Mouse (Mus musculus): ENCODE results near the gene Prr5. TPM values are rescaled to one million over a fixed set of nuclear protein-coding genes. Genes with fewer than 3 reads are reported as not detected.
A peak's percentile ranks its signal among the peaks of the same experiment; 100 is the strongest.

Gene Prr5
- polyA plus RNA-seq, 1 experiment from 2014 or later = 4.3 TPM

GRCm38 (mm10) chr15:84741573-84741972 lies 72.2 kb downstream of the Prr5 start:
- ATAC-seq = 0 out of 2 replicates have a peak, but pooled peaks have one; percentile 31
- Histone ChIP-seq H3K9ac (replicated peaks) (no peak overlapping the region), H3K36me3 (replicated peaks; ENCODE audit: insufficient read depth, low read length) (no peaks in the 10 kb centered on the region), H3K9me3 (ENCODE audit: low read length) (no peaks in the 10 kb centered on the region), H3K4me3 (ENCODE audit: low read depth, low read length) (no peak overlapping the region), H3K27ac (ENCODE audit: low read depth) (no peak overlapping the region), H3K4me1 (ENCODE audit: insufficient read depth) (0 out of 2 replicates have a peak, but pooled peaks cover 3% of the 10 kb centered on the region), H3K4me2 (ENCODE audit: low read depth, low read length) (no peak overlapping the region), H3K27me3 (ENCODE audit: insufficient read depth, low read length) (no peaks in the 10 kb centered on the region)
- 61% methylated on average over 3 of the region's 3 CpGs for WGBS (ENCODE audit: insufficient replicate concordance)
- DNase-seq = no peak
- TF ChIP-seq EP300 (IDR thresholded peaks at IDR 0.05; ENCODE audit: low read depth) = no peak
- peak; percentile 45 for TF ChIP-seq CTCF (IDR thresholded peaks at IDR 0.05; ENCODE audit: low read depth)

GRCm38 (mm10) chr15:84743347-84743746 lies 73.9 kb downstream of the Prr5 start:
- TF ChIP-seq CTCF (IDR thresholded peaks at IDR 0.05; ENCODE audit: low read depth) = no peak
- TF ChIP-seq EP300 (IDR thresholded peaks at IDR 0.05; ENCODE audit: low read depth) = no peak
- H3K9ac ChIP-seq (replicated peaks) = no peak overlapping the region
- no peak overlapping the region for H3K4me3 ChIP-seq (ENCODE audit: low read depth, low read length)
- ATAC-seq = no peak; the same call in 1 of the 2 replicates
- 0 out of 2 replicates have a peak, but pooled peaks cover 3% of the 10 kb centered on the region for H3K4me1 ChIP-seq (ENCODE audit: insufficient read depth)
- H3K4me2 ChIP-seq (ENCODE audit: low read depth, low read length) = no peak overlapping the region
- H3K9me3 ChIP-seq (ENCODE audit: low read length) = no peaks in the 10 kb centered on the region
- H3K27ac ChIP-seq (ENCODE audit: low read depth) = no peak overlapping the region
- H3K27me3 ChIP-seq (ENCODE audit: insufficient read depth, low read length) = no peaks in the 10 kb centered on the region
- no peak for DNase-seq
- no peaks in the 10 kb centered on the region for H3K36me3 ChIP-seq (replicated peaks; ENCODE audit: insufficient read depth, low read length)
- WGBS (ENCODE audit: insufficient replicate concordance) = 8% methylated on average over 3 of the region's 3 CpGs

- Histone ChIP-seq H3K27me3 (ENCODE audit: insufficient read depth, low read length) (no peaks in the 10 kb centered on the region), H3K9ac (replicated peaks) (no peak overlapping the region), H3K4me3 (ENCODE audit: low read depth, low read length) (no peak overlapping the region), H3K9me3 (ENCODE audit: low read length) (no peaks in the 10 kb centered on the region), H3K4me1 (ENCODE audit: insufficient read depth) (0 out of 2 replicates have a peak, but pooled peaks cover 3% of the 10 kb centered on the region), H3K36me3 (replicated peaks; ENCODE audit: insufficient read depth, low read length) (no peaks in the 10 kb centered on the region), H3K27ac (ENCODE audit: low read depth) (no peak overlapping the region), H3K4me2 (ENCODE audit: low read depth, low read length) (no peak overlapping the region)
- DNase-seq = no peak
- TF ChIP-seq EP300 (IDR thresholded peaks at IDR 0.05; ENCODE audit: low read depth) = no peak
- TF ChIP-seq CTCF (IDR thresholded peaks at IDR 0.05; ENCODE audit: low read depth) = no peak
- WGBS (ENCODE audit: insufficient replicate concordance) = 28% methylated on average over 2 of the region's 2 CpGs
- ATAC-seq = no peak
Observed at GRCm38 (mm10) chr15:84744308-84744707, 74.9 kb downstream of the Prr5 start.

GRCm38 (mm10) chr15:84745831-84746230 lies 76.4 kb downstream of the Prr5 start:
- H3K4me3 ChIP-seq (ENCODE audit: low read depth, low read length) = no peak overlapping the region
- no peaks in the 10 kb centered on the region for H3K27me3 ChIP-seq (ENCODE audit: insufficient read depth, low read length)
- no peaks in the 10 kb centered on the region for H3K36me3 ChIP-seq (replicated peaks; ENCODE audit: insufficient read depth, low read length)
- ATAC-seq = no peak
- TF ChIP-seq CTCF (IDR thresholded peaks at IDR 0.05; ENCODE audit: low read depth) (no peak), EP300 (IDR thresholded peaks at IDR 0.05; ENCODE audit: low read depth) (no peak)
- 0 out of 2 replicates have a peak, but pooled peaks cover 3% of the 10 kb centered on the region for H3K4me1 ChIP-seq (ENCODE audit: insufficient read depth)
- WGBS (ENCODE audit: insufficient replicate concordance) = 69% methylated on average over 4 of the region's 4 CpGs
- H3K4me2 ChIP-seq (ENCODE audit: low read depth, low read length) = no peak overlapping the region
- DNase-seq = no peak
- H3K9me3 ChIP-seq (ENCODE audit: low read length) = no peaks in the 10 kb centered on the region
- H3K27ac ChIP-seq (ENCODE audit: low read depth) = no peak overlapping the region
- H3K9ac ChIP-seq (replicated peaks) = no peak overlapping the region

Other genes with a start within 250 kb of the Prr5 start
- 0.05 and 0.11 TPM in 2 replicates for gene Shisal1, start 222.5 kb upstream of the Prr5 start, polyA plus RNA-seq (2015; fragmentation: Nextera tagmentation; extraction: Ambion mirVana)
- gene Rtl6, start 111.8 kb upstream of the Prr5 start, polyA plus RNA-seq (2015; fragmentation: Nextera tagmentation; extraction: Ambion mirVana) = 0.63 TPM in 2 replicates
- gene Arhgap8, start 50.4 kb downstream of the Prr5 start, polyA plus RNA-seq (2015; fragmentation: Nextera tagmentation; extraction: Ambion mirVana) = 0.19 and 0.58 TPM in 2 replicates
- 0.02 TPM in 1 of 2 replicates, not detected in the other for gene Phf21b, start 186.4 kb downstream of the Prr5 start, polyA plus RNA-seq (2015; fragmentation: Nextera tagmentation; extraction: Ambion mirVana)

All from liver, postnatal 0 days (tissue).